Mouse (Mus musculus) small intestine, adult 2 months (tissue): ENCODE data around the gene Nol3. TPM values are rescaled to one million over a fixed set of nuclear protein-coding genes. Genes with fewer than 3 reads are reported as not detected.

Experiments used
- H3K27ac ChIP-seq: fragments of 200-500 bp; 2 replicates; pipeline ENCODE4 v1.5.1; 2012; ENCODE audit warnings: low read depth, low read length, control low read depth, inconsistent platforms; ENCODE audit not compliant: insufficient read depth
- H3K27me3 ChIP-seq: fragments of 200-500 bp; 2 replicates; pipeline ENCODE4 v1.6.1; 2012; ENCODE audit warnings: mild to moderate bottlenecking, moderate library complexity, low read length, inconsistent platforms; ENCODE audit not compliant: control insufficient read depth, insufficient read depth
- H3K36me3 ChIP-seq: fragments of 200-500 bp; 2 replicates; pipeline ENCODE4 v1.6.1; 2012; ENCODE audit warnings: mild to moderate bottlenecking, low read length, control low read depth, inconsistent platforms; ENCODE audit not compliant: control insufficient read depth, insufficient read depth
- H3K4me1 ChIP-seq: fragments of 200-500 bp; 2 replicates; pipeline ENCODE4 v1.6.1; 2012; ENCODE audit warnings: low read length, inconsistent platforms, mixed read lengths; ENCODE audit not compliant: control insufficient read depth, insufficient read depth, insufficient read length
- H3K4me3 ChIP-seq: fragments of 200-500 bp; 2 replicates; pipeline ENCODE4 v1.5.1; 2012; ENCODE audit warnings: low read depth, mild to moderate bottlenecking, control low read depth, inconsistent platforms, low read length, moderate library complexity
- CTCF ChIP-seq: fragments of 200-500 bp; IDR thresholded peaks from 2 replicates; pipeline ENCODE4 v1.5.1; 2012; ENCODE audit warnings: low read depth, mild to moderate bottlenecking, control low read depth, inconsistent platforms, low read length, moderate library complexity, mixed read lengths; ENCODE audit not compliant: insufficient replicate concordance, insufficient read length; ENCODE audit errors: extremely low read depth
- POLR2A ChIP-seq: fragments of 200-500 bp; IDR thresholded peaks from 2 replicates; pipeline ENCODE4 v1.6.1; 2012; ENCODE audit warnings: low read depth, mild to moderate bottlenecking, control low read depth, inconsistent platforms, low read length, moderate library complexity
- WGBS: fragments of 180-500 bp; shearing (Covaris S2); methylation state at CpG from one replicate; pipeline ENCODE4 v1.1.7; 2018; 5-methylcytosine and 5-hydroxymethylcytosine counted together
- polyA plus RNA-seq: library from polyadenylated mRNA; depleted of rRNA; stranded (reverse); fragments of >200 nt; gene quantifications from 2 replicates; pipeline ENCODE4 v1.2.3, GENCODE M21; 2012

The Nol3 gene
- polyA plus RNA-seq, 1 experiment, result 0.52 TPM

DNA sequence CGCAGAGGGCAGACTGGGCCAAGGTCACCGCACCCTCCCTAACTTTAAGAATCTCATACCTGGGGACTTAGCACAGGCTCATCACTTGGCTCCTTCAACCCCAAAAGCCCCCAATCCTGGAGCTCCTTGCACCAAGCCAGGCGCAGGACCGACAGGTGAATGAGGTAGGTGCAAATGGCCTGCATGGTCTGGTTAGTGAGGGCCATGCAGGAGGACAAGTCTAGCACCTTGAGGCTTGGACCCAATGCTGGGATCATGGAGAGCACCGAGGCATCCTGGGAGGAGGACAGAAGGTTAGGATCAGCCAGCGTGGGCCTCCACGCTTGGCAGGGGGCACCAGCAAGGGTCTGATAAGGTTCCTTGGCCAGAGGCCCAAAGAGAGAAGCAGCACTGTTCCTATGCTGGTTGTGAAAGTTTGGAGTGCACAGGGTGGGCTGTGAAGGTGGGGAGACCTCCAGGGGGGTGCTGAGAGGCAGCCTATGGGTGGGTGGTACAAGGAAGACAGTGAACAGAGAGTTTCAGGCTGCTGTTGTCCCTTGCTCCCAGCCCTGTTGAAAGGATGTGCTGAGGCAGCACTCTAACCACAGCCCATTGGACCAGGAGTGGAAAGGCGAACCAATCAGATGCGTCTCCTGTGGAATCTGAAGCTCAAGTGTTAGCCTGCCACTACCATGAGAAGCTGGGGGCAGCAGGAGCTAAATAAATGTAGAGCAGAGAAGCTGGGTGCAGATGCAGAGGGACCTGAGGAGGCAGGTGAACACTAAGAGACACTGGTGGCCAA is 37.9 kb downstream of the Nol3 start:
- H3K27me3 ChIP-seq, result no peaks in the 10 kb centered on the region
- 86% methylated on average over 9 of the region's 9 CpGs for WGBS
- H3K4me3 ChIP-seq, result no peak overlapping the region
- H3K36me3 ChIP-seq, result peaks cover 15% of the 10 kb centered on the region
- TF ChIP-seq CTCF (no peak), POLR2A (no peak)
- no peak overlapping the region for H3K27ac ChIP-seq
- no peaks in the 10 kb centered on the region for H3K4me1 ChIP-seq

DNA sequence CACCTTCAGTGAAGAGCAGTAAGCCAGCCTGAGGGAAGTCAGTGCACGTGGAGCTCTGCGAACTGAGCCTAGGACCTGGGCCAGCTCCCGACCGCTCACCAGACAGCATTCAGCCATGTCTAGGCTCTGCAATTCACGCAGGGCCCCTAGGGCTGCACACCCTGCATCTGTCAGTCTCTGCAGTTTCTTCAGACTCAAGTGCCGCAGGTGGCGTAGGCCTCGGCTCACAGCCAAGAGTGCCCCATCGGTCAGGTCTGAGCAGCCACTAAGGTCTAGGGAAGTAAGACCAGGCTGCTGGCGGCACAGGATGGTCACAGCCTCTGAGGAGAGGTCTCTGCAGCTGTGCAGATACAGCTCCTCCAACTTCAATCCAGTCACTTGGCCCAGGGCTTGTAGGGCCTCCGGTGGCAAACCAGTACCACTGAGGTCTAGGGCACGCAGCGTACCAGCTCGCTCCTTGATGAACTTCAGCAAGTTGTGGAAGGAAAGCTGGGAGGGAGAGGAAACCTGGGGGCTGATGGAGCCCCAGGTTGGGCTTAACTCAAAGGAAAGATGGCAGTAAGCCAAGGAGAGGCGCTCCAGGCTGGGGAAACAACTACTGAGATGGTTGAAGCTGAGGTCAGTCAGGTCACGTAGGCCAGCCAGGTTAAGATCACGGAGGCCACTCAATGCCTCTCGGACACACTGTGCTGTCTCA is 39.3 kb downstream of the Nol3 start:
- TF ChIP-seq POLR2A (no peak), CTCF (no peak)
- Histone ChIP-seq H3K27me3 (no peaks in the 10 kb centered on the region), H3K4me1 (no peaks in the 10 kb centered on the region), H3K4me3 (no peak overlapping the region), H3K27ac (no peak overlapping the region), H3K36me3 (peaks cover 9% of the 10 kb centered on the region)
- WGBS, result 92% methylated on average over 18 of the region's 18 CpGs

DNA sequence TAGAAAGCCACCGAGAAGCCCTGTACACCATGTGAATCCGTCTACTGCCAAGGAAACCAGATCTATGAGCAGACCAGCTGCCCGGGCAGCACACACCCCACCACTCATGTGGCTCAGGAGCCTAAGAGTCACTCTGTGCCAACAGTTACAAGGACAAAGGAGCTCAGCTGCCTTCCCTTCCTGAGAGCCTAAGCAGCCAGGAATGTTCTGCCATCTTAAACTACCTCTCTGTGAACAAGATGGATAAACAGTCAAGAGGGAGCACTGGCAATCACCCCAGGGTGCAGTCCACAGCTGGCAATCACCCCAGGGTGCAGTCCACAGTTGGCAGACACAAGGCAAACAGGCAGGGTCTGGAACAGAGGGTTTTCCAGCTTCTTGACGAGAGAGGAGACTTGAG is 42.0 kb downstream of the Nol3 start:
- no peak overlapping the region for H3K4me3 ChIP-seq
- H3K27me3 ChIP-seq, result no peaks in the 10 kb centered on the region
- peaks cover 5% of the 10 kb centered on the region for H3K36me3 ChIP-seq
- no peaks in the 10 kb centered on the region for H3K4me1 ChIP-seq
- WGBS, result 77% methylated on average over 4 of the region's 4 CpGs
- TF ChIP-seq CTCF, result no peak
- TF ChIP-seq POLR2A, result no peak
- H3K27ac ChIP-seq, result no peak overlapping the region

DNA sequence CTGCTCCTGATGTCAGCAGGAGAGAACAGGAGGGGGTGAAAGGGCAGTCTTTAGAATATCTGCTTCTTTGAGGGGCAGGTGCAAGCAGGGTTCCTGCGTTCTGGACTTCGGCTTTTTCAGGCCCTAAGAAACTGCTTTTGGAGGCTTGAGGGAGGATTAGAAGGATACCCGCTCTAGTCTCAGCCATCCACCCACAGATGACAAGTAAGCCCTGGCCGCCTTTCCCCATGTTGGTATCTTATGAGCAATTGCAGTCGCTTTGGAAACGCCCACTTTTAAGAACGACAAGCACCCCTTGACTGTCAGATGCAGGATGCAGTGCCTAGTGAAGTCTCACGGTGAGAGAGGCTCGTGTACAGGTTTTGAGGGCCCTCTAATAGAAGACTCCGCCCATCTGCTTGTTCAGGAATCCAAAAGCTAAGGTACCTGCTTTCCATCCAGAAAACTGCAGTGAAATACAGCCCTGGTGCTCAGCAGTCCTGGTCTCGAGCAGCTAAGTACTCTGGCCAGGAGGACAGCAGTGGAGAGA is 42.8 kb downstream of the Nol3 start:
- H3K27me3 ChIP-seq, result no peaks in the 10 kb centered on the region
- no peak overlapping the region for H3K27ac ChIP-seq
- TF ChIP-seq POLR2A, result no peak
- TF ChIP-seq CTCF, result no peak
- 84% methylated on average over 11 of the region's 11 CpGs for WGBS
- H3K4me3 ChIP-seq, result no peak overlapping the region
- H3K4me1 ChIP-seq, result no peaks in the 10 kb centered on the region
- peaks cover 8% of the 10 kb centered on the region for H3K36me3 ChIP-seq

DNA sequence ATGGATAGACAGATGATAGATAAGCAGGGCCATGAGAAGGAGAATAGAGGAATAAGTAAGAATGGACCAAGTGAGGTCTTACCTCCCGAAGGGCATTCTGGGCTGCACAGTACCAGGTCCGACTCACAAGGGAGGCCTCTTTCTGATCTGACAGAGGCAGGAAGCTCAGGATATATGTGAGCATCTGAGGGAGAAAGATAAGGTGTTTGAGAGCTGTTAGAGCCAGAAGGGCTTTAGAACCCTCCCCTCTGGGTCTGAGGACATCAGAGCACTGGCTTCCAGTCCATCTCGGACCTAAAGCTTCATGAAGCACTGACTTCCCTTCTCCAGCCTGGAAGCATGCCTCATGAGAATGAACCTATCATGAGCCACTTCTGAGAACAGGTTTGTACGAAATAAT is 47.2 kb downstream of the Nol3 start:
- 91% methylated on average over 4 of the region's 4 CpGs for WGBS
- H3K27me3 ChIP-seq, result no peaks in the 10 kb centered on the region
- TF ChIP-seq CTCF (no peak), POLR2A (no peak)
- no peak overlapping the region for H3K27ac ChIP-seq
- peaks cover 7% of the 10 kb centered on the region for H3K4me1 ChIP-seq
- H3K36me3 ChIP-seq, result peaks cover 9% of the 10 kb centered on the region
- H3K4me3 ChIP-seq, result no peak overlapping the region

DNA sequence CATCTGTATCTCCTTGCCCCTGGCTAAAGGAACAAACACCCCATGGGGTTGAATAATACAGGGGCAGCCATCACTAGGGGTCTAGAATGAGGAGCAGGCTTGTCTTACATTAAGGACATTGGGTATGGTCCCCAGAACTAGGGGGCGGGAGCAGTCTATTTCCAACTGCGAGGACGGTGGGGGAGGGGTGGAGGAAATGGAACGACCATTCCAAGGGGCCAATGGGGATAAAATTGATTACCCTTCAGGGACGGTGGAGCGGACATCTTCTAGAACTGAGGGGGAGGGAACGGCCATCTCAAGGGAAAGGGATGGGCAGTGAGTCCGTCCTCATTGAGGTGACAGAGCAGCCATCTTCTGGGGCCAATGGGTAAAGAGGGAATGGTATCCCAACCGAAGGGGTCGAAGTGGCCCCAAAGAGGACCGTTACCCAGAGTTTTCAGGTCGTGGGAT is 49.7 kb downstream of the Nol3 start:
- under 1% methylated on average over 12 of the region's 12 CpGs for WGBS
- no peak for TF ChIP-seq CTCF
- no peak for TF ChIP-seq POLR2A
- peaks cover 20% of the 10 kb centered on the region for H3K4me1 ChIP-seq
- H3K27ac ChIP-seq, result no peak overlapping the region
- H3K4me3 ChIP-seq, result peak overlapping the region; percentile 94
- H3K36me3 ChIP-seq, result peaks cover 31% of the 10 kb centered on the region
- H3K27me3 ChIP-seq, result no peaks in the 10 kb centered on the region

DNA sequence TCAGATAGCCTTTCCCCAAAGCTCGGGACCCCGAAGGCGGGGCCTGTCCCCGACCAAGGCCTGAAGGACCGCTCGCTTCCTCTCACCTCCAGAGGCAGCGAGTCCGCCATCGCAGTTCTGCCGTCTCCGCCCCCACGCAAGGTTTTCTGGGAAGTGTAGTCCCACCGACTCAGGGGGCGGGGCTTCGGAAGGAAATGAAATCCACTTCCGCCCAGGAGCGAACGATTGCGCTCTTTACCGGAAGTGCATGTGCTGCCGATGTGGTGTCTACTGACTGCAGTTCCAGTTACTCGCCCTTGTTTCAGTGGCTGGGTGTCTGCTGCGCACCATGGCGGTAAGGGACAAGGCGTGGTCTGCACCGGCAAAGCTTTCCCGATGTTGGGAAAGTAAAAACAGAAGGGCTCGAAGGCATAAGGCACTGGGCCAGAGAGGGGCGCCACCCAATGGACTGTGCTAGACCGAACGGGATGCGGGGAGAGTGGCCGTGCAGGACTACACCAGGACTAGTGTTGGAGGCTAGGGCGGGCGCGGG is 50.3 kb downstream of the Nol3 start, which contains the start of the genes Lrrc29 and Tmem208:
TSS of gene Lrrc29 (minus strand) at position 138 of the 532 bp plus-strand sequence.
TSS of gene Tmem208 (plus strand) at position 214 of the 532 bp plus-strand sequence.
- H3K4me1 ChIP-seq, result peaks cover 20% of the 10 kb centered on the region
- H3K27me3 ChIP-seq, result no peaks in the 10 kb centered on the region
- peak within 1 kb of the TSS; percentile 89 for H3K27ac ChIP-seq
- WGBS, result under 1% methylated on average over 36 of the region's 36 CpGs
- peaks cover 36% of the 10 kb centered on the region for H3K36me3 ChIP-seq
- peak within 1 kb of the TSS; percentile 94 for H3K4me3 ChIP-seq
- peak; percentile 53; the same call in 1 of the 2 replicates for TF ChIP-seq CTCF
- TF ChIP-seq POLR2A, result peak; percentile 67
